Mouse (Mus musculus): Measurements from ENCODE around the gene Lsm11.

Lsm11 gene

GRCm38 (mm10) chr11:45944643-45945156 lies at the start of gene Lsm11:
Gene Lsm11, minus strand, starts transcription at chr11:45944935.
- peak; percentile 97 for DNase-seq (ENCODE audit: low read depth, low spot score)

GRCm38 (mm10) chr11:45992087-45992486 lies 47.4 kb upstream of the Lsm11 start:
- DNase-seq (ENCODE audit: low read depth, low spot score): no peak

DNA sequence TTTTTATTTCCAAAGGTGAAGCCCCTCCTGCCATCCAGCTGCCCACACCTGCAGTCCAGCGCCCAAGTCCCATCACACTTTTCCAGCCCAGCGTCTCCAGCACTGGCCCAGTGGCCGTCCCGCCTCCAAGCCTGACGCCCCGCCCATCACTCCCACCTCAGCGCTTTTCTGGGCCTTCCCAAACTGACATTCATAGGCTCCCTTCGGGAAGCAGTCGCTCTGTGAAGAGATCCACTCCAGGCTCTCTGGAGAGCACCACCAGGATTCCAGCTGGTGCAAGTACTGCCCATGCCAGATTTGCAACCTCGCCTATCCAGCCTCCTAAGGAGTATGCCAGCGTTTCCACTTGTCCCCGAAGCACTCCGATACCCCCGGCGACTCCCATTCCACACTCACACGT lies 46.9 kb upstream of the Lsm11 start:
- DNase-seq (ENCODE audit: low read depth, low spot score): no peak

DNA sequence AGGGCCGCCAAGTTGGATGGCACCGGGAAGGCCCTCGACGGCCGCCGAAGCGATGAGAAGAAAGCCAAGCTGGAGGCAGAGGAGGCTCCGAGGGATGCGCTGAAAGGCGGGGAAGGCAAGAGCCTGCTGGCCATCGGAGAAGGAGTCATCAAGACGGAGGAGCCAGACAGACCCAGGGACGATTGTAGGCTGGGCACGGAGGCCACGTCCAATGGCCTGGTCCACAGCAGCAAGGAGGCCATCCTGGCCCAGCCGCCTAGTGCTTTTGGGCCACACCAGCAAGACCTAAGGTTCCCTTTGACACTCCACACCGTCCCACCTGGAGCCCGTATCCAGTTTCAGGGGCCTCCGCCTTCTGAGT lies 36.1 kb upstream of the Lsm11 start:
- no peak for DNase-seq (ENCODE audit: low read depth, low spot score)

DNA sequence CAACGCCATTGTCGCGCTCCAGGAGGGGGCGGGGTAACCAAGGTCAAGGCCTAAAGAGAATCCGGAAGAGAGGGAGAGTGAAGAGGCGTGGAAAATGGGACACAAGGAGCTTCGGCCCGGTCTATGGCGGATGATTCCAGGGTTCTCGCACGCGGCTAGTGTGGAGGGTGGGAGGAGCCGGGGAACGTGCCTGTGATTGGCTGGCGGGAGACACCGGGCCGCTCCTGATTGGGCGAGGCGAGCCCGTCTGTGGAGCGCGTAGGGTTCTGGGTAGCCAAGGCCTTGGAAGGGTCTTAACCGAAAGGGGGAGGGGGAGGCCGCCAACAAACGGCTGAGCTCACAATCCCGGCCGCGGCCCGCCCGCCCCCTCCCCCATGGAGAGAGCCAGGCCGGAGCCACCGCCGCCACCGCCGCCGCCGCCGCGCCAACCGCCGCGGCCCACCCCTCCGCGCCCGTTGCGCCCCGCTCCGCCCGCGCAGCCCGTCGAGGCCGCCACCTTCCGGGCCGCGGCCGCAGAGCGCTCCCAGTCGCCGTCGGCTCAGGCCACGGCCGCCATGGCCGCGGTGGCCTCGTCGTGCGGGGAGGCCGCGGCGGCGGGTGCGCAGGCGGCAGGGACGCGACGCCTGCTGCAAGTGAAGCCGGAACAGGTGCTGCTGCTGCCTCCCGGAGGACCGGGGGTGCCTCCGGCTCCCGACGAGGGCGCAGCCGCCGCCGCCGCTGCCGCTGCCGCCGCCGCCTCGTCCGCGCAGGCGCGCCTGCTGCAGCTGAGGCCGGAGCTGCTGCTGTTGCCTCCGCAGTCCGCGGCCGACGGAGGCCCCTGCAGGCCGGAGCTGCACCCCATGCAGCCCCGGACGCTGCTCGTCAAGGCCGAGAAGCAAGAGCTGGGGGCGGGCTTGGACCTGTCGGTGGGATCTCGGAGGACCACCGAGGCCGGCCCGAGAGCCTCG lies 35.5 kb upstream of the Lsm11 start, which contains the start of gene Sox30:
Sox30 (plus strand) TSS at position 365 of the 947 bp plus-strand sequence.
- no peak for DNase-seq (ENCODE audit: low read depth, low spot score)

GRCm38 (mm10) chr11:45976061-45976460 lies 31.3 kb upstream of the Lsm11 start:
- DNase-seq (ENCODE audit: low read depth, low spot score): no peak

DNA sequence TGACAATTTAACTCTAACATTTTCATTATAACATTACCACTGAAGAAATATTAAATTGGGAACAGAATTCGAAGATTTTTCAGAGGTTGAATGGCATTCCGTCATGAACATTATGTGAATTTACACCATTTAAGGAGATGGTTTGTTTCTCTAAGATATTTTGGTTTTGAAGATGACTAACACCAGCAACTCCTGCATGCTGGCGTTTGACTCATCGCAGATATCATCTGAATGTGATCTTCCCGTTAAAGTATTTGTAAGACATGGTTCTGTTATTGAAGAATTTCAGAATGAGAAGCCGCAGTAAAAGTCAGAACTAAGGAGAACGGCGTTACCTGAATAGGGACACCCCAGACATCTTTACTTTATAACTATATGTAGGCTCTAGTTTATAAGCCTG lies 29.7 kb upstream of the Lsm11 start:
- no peak for DNase-seq (ENCODE audit: low read depth, low spot score)

GRCm38 (mm10) chr11:45973635-45974034 lies 28.9 kb upstream of the Lsm11 start:
- peak; percentile 77 for DNase-seq (ENCODE audit: low read depth, low spot score)

- no peak for DNase-seq (ENCODE audit: low read depth, low spot score)
Observed at GRCm38 (mm10) chr11:45968466-45968865, 23.7 kb upstream of the Lsm11 start.

GRCm38 (mm10) chr11:45966896-45967295 lies 22.2 kb upstream of the Lsm11 start:
- DNase-seq (ENCODE audit: low read depth, low spot score): no peak

DNA sequence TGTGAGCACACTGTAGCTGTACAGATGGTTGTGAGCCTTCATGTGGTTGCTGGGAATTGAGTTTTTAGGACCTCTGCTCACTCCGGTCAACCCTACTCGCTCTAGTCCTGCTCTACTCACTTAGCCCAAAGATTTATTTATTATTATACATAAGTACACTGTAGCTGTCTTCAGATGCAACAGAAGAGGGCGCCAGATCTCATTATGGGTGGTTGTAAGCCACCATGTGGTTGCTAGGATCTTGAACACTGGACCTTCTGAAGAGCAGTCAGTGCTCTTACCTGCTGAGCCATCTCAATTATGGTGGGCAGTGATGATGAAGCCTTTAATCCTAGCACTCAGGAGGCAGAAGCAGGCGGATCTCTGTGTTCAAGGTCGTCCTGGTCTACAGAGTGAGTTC lies 15.3 kb upstream of the Lsm11 start:
- peak; percentile 59 for DNase-seq (ENCODE audit: low read depth, low spot score)

GRCm38 (mm10) chr11:45959598-45959997 lies 14.9 kb upstream of the Lsm11 start:
- peak; percentile 72 for DNase-seq (ENCODE audit: low read depth, low spot score)

GRCm38 (mm10) chr11:45955127-45955627 lies 10.4 kb upstream of the Lsm11 start, which contains the start of gene Thg1l:
Gene Thg1l, minus strand, starts transcription at chr11:45955494.
- peak; percentile 99 for DNase-seq (ENCODE audit: low read depth, low spot score)

DNA sequence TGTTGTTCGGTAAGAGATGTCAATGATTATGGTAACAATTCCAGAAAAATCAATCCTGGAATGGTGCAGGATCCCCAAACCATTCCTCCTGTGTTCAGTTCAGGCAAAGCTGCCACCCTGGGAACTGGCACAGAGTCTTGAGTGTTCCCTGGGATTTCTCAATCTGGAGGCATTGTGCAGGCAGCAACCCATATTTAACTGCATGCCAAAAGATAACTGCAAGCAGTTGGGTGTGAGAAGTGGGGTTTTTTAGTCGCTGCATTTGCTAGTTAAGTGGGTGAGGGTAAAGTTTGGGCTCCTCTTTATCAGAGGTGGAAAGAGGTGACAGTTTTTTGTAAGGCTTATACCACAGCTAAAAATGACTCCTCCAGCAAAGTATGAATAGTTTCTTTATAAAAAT lies 2.8 kb upstream of the Lsm11 start:
- no peak for DNase-seq (ENCODE audit: low read depth, low spot score)

GRCm38 (mm10) chr11:45946796-45947195 lies 2.1 kb upstream of the Lsm11 start:
- DNase-seq (ENCODE audit: low read depth, low spot score): no peak

DNA sequence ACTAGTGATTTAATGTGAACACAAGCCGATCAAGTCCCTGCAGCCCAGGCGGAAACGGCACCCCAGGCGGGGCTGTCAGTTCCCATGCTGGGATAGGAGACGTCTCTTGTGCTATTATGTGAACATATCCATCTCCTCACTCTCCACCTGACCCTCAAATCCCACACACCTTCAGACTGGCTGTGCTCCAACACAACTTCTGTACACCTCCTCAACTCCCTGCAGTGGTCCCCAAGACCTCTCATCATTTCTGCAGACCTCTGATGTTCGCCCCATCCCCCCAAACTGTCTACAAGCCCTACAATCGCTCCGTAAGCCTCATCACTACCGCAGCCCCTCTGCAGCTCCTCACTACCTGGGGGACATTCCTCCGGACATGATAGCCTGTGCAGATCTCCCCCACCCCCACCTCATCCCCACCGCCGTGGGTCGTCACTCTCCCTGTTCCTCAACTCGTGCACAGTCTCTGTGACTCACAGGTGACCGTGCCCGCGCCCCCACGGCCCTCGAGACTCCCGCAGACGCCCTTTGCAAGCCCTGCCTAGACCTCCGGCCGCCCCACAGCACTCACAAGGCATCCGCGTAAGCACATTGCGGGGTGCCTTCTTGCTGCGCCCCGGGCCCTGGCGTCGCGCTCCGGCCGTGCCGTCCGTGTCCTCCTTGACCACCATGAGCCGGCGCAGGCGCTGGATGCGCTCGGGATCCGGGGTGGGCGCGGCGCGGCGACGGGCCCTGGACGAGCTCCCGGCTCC lies 668 bp downstream of the Lsm11 start:
- peak; percentile 59 for DNase-seq (ENCODE audit: low read depth, low spot score)

GRCm38 (mm10) chr11:45943108-45943705 lies 1.5 kb downstream of the Lsm11 start:
- no peak for DNase-seq (ENCODE audit: low read depth, low spot score)

GRCm38 (mm10) chr11:45942281-45942680 lies 2.5 kb downstream of the Lsm11 start:
- DNase-seq (ENCODE audit: low read depth, low spot score): no peak

GRCm38 (mm10) chr11:45938917-45939316 lies 5.8 kb downstream of the Lsm11 start:
- no peak for DNase-seq (ENCODE audit: low read depth, low spot score)

- DNase-seq (ENCODE audit: low read depth, low spot score): no peak
Observed at GRCm38 (mm10) chr11:45937478-45937877, 7.3 kb downstream of the Lsm11 start.

DNA sequence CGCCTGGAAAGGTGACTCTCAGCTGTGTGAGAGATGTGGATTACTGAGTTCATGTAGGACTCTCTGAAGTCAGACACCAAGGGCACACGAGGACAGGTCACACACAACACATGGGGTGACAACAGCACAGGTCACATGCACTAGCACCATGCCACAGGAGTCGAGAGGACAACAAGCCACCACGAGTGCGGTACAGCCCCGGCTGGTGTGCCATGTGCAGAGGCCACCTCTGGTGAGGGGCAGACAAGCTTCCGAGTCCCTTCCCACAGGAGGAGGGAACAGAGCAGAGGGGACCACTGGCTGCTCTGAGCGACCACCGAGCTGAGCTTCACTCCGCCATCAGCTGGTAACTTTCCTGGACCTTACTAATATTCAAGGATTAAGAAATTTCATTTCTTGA lies 12.0 kb downstream of the Lsm11 start:
- no peak for DNase-seq (ENCODE audit: low read depth, low spot score)

GRCm38 (mm10) chr11:45929541-45929940 lies 15.2 kb downstream of the Lsm11 start:
- no peak for DNase-seq (ENCODE audit: low read depth, low spot score)
